Mouse (Mus musculus): ENCODE data around the gene Slc29a2. TPM values are rescaled to one million over a fixed set of nuclear protein-coding genes. Genes with fewer than 3 reads are reported as not detected.

The Slc29a2 gene
- polyA plus RNA-seq, 1 experiment = 0.71 TPM

DNA sequence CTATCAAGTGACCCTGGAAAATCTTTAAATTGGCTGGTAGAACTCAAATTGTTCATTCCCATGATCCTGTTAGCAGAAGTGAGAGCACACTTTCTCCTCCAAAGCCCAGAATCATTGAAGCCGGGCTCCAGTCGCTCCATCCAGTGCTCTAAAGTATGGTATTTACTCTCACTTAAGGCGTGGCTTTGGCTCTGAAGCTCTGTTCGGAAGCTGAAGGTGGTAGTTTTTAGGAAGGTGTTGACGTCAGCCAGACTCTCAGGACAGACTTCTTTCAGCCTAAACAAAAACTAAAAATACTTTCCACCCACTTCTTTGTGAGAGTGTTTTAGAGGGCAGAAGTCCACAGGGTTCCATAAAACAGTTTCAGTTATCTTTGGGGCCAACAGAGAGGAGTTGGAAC lies 49.9 kb downstream of the Slc29a2 start:
- peaks cover 2% of the 10 kb centered on the region; the same call in 1 of the 2 replicates for H3K4me1 ChIP-seq (ENCODE audit: control insufficient read depth, insufficient read depth, insufficient read length, low read length)
- no peak overlapping the region for H3K27ac ChIP-seq (replicated peaks; ENCODE audit: low read depth, low read length)
- no peak overlapping the region for H3K4me3 ChIP-seq (ENCODE audit: insufficient read depth, low read depth, low read length)

DNA sequence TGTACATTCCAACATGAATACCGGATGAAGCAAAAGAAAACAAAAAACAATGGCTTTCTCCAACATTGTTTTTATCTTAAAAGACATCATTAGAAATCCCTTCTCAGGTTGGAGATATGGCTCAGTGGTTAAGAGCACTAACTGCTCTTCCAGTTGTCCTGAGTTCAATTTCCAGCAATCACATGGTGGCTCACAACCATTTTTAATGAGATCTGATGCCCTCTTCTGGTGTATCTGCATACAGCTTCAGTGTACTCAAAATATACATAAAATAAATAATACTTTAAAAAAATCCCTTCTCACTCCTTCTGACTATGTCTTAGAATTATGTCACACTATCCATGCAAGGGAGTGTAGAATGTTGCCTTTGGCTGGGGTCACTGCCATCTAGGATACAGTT lies 55.6 kb downstream of the Slc29a2 start:
- Histone ChIP-seq H3K4me1 (ENCODE audit: control insufficient read depth, insufficient read depth, insufficient read length, low read length) (no peaks in the 10 kb centered on the region), H3K27ac (replicated peaks; ENCODE audit: low read depth, low read length) (no peak overlapping the region), H3K4me3 (ENCODE audit: insufficient read depth, low read depth, low read length) (no peak overlapping the region)

Other genes with a start within 250 kb of the Slc29a2 start
- gene Rbm4, start 230.0 kb upstream of the Slc29a2 start, polyA plus RNA-seq (2012; ENCODE audit: insufficient read depth, insufficient read length, missing spikeins) = 7.7 and 13.3 TPM in 2 replicates
- gene Gm21992, start 212.2 kb upstream of the Slc29a2 start, polyA plus RNA-seq (2012; ENCODE audit: insufficient read depth, insufficient read length, missing spikeins) = 12.6 and 14.8 TPM in 2 replicates
- gene Rbm14, start 212.2 kb upstream of the Slc29a2 start, polyA plus RNA-seq (2012; ENCODE audit: insufficient read depth, insufficient read length, missing spikeins) = 6.9 and 15.0 TPM in 2 replicates
- 64.9 and 78.0 TPM in 2 replicates for gene Ccs, start 184.5 kb upstream of the Slc29a2 start, polyA plus RNA-seq (2012; ENCODE audit: insufficient read depth, insufficient read length, missing spikeins)
- not detected in 2 replicates for gene Ccdc87, start 184.5 kb upstream of the Slc29a2 start, polyA plus RNA-seq (2012; ENCODE audit: insufficient read depth, insufficient read length, missing spikeins)
- gene Ctsf, start 168.7 kb upstream of the Slc29a2 start, polyA plus RNA-seq (2012; ENCODE audit: insufficient read depth, insufficient read length, missing spikeins) = 27.9 and 36.5 TPM in 2 replicates
- gene Actn3, start 146.0 kb upstream of the Slc29a2 start, polyA plus RNA-seq (2012; ENCODE audit: insufficient read depth, insufficient read length, missing spikeins) = 27.2 and 56.0 TPM in 2 replicates
- 5.0 and 7.2 TPM in 2 replicates for gene Zdhhc24, start 145.2 kb upstream of the Slc29a2 start, polyA plus RNA-seq (2012; ENCODE audit: insufficient read depth, insufficient read length, missing spikeins)
- 1.7 and 2.6 TPM in 2 replicates for gene Bbs1, start 117.2 kb upstream of the Slc29a2 start, polyA plus RNA-seq (2012; ENCODE audit: insufficient read depth, insufficient read length, missing spikeins)
- gene Dpp3, start 95.6 kb upstream of the Slc29a2 start, polyA plus RNA-seq (2012; ENCODE audit: insufficient read depth, insufficient read length, missing spikeins) = 12.9 and 16.9 TPM in 2 replicates
- gene Peli3, start 80.7 kb upstream of the Slc29a2 start, polyA plus RNA-seq (2012; ENCODE audit: insufficient read depth, insufficient read length, missing spikeins) = 1.4 and 3.8 TPM in 2 replicates
- gene Mrpl11, start 61.7 kb upstream of the Slc29a2 start, polyA plus RNA-seq (2012; ENCODE audit: insufficient read depth, insufficient read length, missing spikeins) = 167 and 174 TPM in 2 replicates
- gene Npas4, start 33.5 kb upstream of the Slc29a2 start, polyA plus RNA-seq (2012; ENCODE audit: insufficient read depth, insufficient read length, missing spikeins) = not detected in 2 replicates
- 9.3 and 10.3 TPM in 2 replicates for gene B4gat1, start 15.0 kb downstream of the Slc29a2 start, polyA plus RNA-seq (2012; ENCODE audit: insufficient read depth, insufficient read length, missing spikeins)
- 2.0 and 3.8 TPM in 2 replicates for gene AC124502.3, start 15.0 kb downstream of the Slc29a2 start, polyA plus RNA-seq (2012; ENCODE audit: insufficient read depth, insufficient read length, missing spikeins)
- gene Brms1, start 17.5 kb downstream of the Slc29a2 start, polyA plus RNA-seq (2012; ENCODE audit: insufficient read depth, insufficient read length, missing spikeins) = 9.8 and 15.1 TPM in 2 replicates
- not detected in 2 replicates for gene Rin1, start 26.6 kb downstream of the Slc29a2 start, polyA plus RNA-seq (2012; ENCODE audit: insufficient read depth, insufficient read length, missing spikeins)
- gene Cd248, start 44.2 kb downstream of the Slc29a2 start, polyA plus RNA-seq (2012; ENCODE audit: insufficient read depth, insufficient read length, missing spikeins) = 10.7 and 24.4 TPM in 2 replicates
- gene Tmem151a, start 61.7 kb downstream of the Slc29a2 start, polyA plus RNA-seq (2012; ENCODE audit: insufficient read depth, insufficient read length, missing spikeins) = not detected in 2 replicates
- 82.3 and 91.5 TPM in 2 replicates for gene Yif1a, start 64.7 kb downstream of the Slc29a2 start, polyA plus RNA-seq (2012; ENCODE audit: insufficient read depth, insufficient read length, missing spikeins)
- not detected in 2 replicates for gene Cnih2, start 74.7 kb downstream of the Slc29a2 start, polyA plus RNA-seq (2012; ENCODE audit: insufficient read depth, insufficient read length, missing spikeins)
- 144 and 184 TPM in 2 replicates for gene Rab1b, start 83.2 kb downstream of the Slc29a2 start, polyA plus RNA-seq (2012; ENCODE audit: insufficient read depth, insufficient read length, missing spikeins)
- gene Klc2, start 94.7 kb downstream of the Slc29a2 start, polyA plus RNA-seq (2012; ENCODE audit: insufficient read depth, insufficient read length, missing spikeins) = 17.3 and 20.3 TPM in 2 replicates
- 4.4 and 6.8 TPM in 2 replicates for gene Pacs1, start 249.3 kb downstream of the Slc29a2 start, polyA plus RNA-seq (2012; ENCODE audit: insufficient read depth, insufficient read length, missing spikeins)